Mouse (Mus musculus) ES-E14 (cell line): ENCODE measurements around the gene Syt6.

Experiments
- HCFC1 ChIP-seq: IDR thresholded peaks from 2 replicates; pipeline ENCODE4 v1.6.1; 2012; ENCODE audit warnings: low read length, inconsistent platforms, borderline replicate concordance; ENCODE audit not compliant: insufficient read depth
- MAFK ChIP-seq: IDR thresholded peaks from 2 replicates; pipeline ENCODE4 v1.6.1; 2014; ENCODE audit warnings: mild to moderate bottlenecking, low read depth, low read length, inconsistent platforms; ENCODE audit not compliant: insufficient read depth
- ZC3H11A ChIP-seq: IDR thresholded peaks from 2 replicates; pipeline ENCODE4 v1.6.1; 2012; ENCODE audit warnings: low read depth, mild to moderate bottlenecking, inconsistent platforms, low read length, borderline replicate concordance
- ZNF384 ChIP-seq: IDR thresholded peaks from 2 replicates; pipeline ENCODE4 v1.6.1; 2012; ENCODE audit warnings: low read depth, low read length, inconsistent platforms

DNA sequence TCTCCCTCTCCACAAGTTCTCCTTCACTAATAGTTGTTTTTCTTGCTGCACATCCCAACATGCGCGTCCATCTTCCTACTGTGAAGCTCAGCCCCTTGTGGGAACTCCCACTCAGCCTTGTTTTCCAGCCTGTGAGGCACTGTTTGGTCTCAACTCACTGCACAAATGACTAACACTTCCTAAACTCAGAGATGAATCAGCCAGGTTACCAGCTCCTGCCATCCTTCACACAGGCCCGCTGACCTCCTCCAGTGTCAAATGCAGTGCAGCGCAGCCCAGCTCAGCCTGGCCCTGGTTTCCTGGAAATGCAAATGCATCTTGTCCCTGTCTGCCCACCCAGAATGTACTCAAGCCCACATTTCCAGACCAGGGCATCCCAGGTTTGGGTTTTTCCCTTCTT lies 107.4 kb downstream of the Syt6 start:
- no peak for TF ChIP-seq ZC3H11A
- no peak for TF ChIP-seq HCFC1
- TF ChIP-seq ZNF384: no peak
- no peak for TF ChIP-seq MAFK
